Mouse (Mus musculus) heart, adult 2 months (tissue): Measurements from ENCODE around the gene Krtap9-5. TPM values are rescaled to one million over a fixed set of nuclear protein-coding genes. Genes with fewer than 3 reads are reported as not detected.

ENCODE experiments used
- DNase-seq, 2 experiments: peaks; one replicate each; pipeline ENCODE4 v3.0.0; 2021
- H3K27ac ChIP-seq: fragments of 200-600 bp; 2 replicates; pipeline ENCODE4 v1.8.1; 2022
- H3K27me3 ChIP-seq: fragments of 200-500 bp; 2 replicates; pipeline ENCODE4 v1.6.1; 2012; ENCODE audit warnings: mild to moderate bottlenecking, low read length, inconsistent platforms, mixed read lengths; ENCODE audit not compliant: control insufficient read depth, insufficient read depth
- H3K36me3 ChIP-seq: fragments of 200-500 bp; 2 replicates; pipeline ENCODE4 v1.6.1; 2012; ENCODE audit warnings: low read length, inconsistent platforms; ENCODE audit not compliant: control insufficient read depth, insufficient read depth
- H3K4me1 ChIP-seq: fragments of 200-500 bp; 2 replicates; pipeline ENCODE4 v1.6.1; 2011; ENCODE audit warnings: low read length; ENCODE audit not compliant: control insufficient read depth, insufficient read depth
- H3K4me3 ChIP-seq: fragments of 200-600 bp; 2 replicates; pipeline ENCODE4 v1.8.1; 2022
- H3K79me2 ChIP-seq: fragments of 200-500 bp; replicated peaks from 2 replicates; pipeline ENCODE4 v1.6.1; 2012; ENCODE audit warnings: mild to moderate bottlenecking, inconsistent platforms, low read length, moderate library complexity, mixed read lengths; ENCODE audit not compliant: control insufficient read depth, insufficient read depth
- H3K9ac ChIP-seq: fragments of 200-500 bp; 2 replicates; pipeline ENCODE4 v1.6.1; 2012; ENCODE audit warnings: low read depth, mild to moderate bottlenecking, control low read depth, inconsistent platforms, low read length, mixed read lengths
- CTCF ChIP-seq: fragments of 200-600 bp; IDR thresholded peaks from 2 replicates; pipeline ENCODE4 v1.8.1; 2022; ENCODE audit warnings: antibody characterized with exemption, mild to moderate bottlenecking, moderate library complexity
- EP300 ChIP-seq: fragments of 200-500 bp; IDR thresholded peaks from 2 replicates; pipeline ENCODE4 v1.6.1; 2011; ENCODE audit warnings: low read depth, low read length, control low read depth; ENCODE audit not compliant: insufficient read depth
- POLR2A ChIP-seq: fragments of 200-500 bp; IDR thresholded peaks from 2 replicates; pipeline ENCODE4 v1.6.1; 2011; ENCODE audit warnings: mild to moderate bottlenecking, low read depth, low read length, control low read depth; ENCODE audit not compliant: insufficient read depth
- WGBS: fragments of 180-500 bp; shearing (Covaris S2); methylation state at CpG from one replicate; pipeline ENCODE4 v1.1.7; 2018; 5-methylcytosine and 5-hydroxymethylcytosine counted together
- intact Hi-C: fragments of 180-260 bp; cut with DNase I; formaldehyde crosslinking; loops from one replicate; pipeline ENCODE4 v1.15.1; 2025
- long read RNA-seq: library from polyadenylated mRNA; stranded (forward); transcript quantifications from one replicate; pipeline ENCODE4 v2.0.0, GENCODE M21; 2021
- polyA plus RNA-seq: library from polyadenylated mRNA; depleted of rRNA; stranded (reverse); fragments of >200 nt; gene quantifications from 2 replicates; pipeline ENCODE4 v1.2.3, GENCODE M21; 2012; rRNA removed
- total RNA-seq, 2 experiments: library from RNA; stranded (reverse); gene quantifications; 2 replicates each; pipeline ENCODE4 v1.2.3; 2021

Gene Krtap9-5
- not detected for total RNA-seq
- not detected in 2 replicates for polyA plus RNA-seq
- long read RNA-seq: 0 reads

DNA sequence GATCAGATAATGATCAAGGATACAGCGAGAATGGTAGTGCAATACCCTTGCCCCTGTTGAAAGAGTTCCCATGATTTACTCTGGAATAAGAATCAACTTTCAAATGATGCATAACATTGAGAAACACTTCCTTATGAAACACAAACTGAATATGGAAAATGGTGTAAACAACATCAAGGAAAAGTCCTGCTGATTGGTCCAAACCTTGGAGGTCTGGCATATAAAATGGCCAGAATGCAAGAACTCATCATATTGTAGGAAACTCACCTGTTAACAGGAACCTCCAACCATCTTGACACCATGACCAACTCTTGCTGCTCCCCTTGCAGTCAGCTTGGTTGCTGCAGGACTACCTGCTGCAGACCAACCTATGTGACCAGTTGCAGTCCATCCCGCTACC, at the start of gene Krtap9-5:
TSS of gene Krtap9-5 (plus strand) at position 301 of the 400 bp plus-strand sequence.
- TF ChIP-seq CTCF: no peak
- no peak for TF ChIP-seq EP300
- TF ChIP-seq POLR2A: no peak
- Histone ChIP-seq H3K27me3 (no peaks in the 10 kb centered on the region), H3K79me2 (no peaks in the 10 kb centered on the region), H3K9ac (no peak within 1 kb of the TSS), H3K4me3 (no peak within 1 kb of the TSS), H3K4me1 (no peaks in the 10 kb centered on the region), H3K27ac (no peak within 1 kb of the TSS), H3K36me3 (no peaks in the 10 kb centered on the region)
- WGBS: 81% methylated on average over 2 of the region's 2 CpGs
- no peak for DNase-seq
- intact Hi-C loops: no loop called here

DNA sequence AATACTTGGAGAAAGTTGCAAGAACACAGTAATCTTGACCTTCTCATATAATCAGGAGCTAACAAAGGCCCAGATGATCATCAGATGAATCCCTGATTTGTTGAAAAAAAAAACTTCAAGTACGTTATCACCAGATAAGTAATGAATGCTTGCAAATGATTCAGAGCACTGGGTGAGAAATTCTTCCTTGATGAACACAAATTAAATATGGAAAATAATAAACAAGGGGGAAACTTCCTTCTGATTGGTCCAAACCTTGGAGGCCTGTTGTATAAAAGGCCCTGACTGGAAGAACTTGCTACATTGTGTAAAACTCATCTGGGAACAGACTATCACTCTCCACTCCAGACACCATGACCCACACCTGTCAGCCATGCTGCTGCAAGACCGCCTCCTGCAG, 40.7 kb upstream of the Krtap9-5 start, which contains the start of gene Krtap31-1:
TSS of gene Krtap31-1 (plus strand) at position 301 of the 400 bp plus-strand sequence.
- TF ChIP-seq CTCF (no peak), EP300 (no peak), POLR2A (no peak)
- H3K9ac ChIP-seq: no peak within 1 kb of the TSS
- WGBS: 70% methylated on average over 2 of the region's 2 CpGs
- H3K4me1 ChIP-seq: no peaks in the 10 kb centered on the region
- intact Hi-C loops: no loop called here
- no peak within 1 kb of the TSS for H3K27ac ChIP-seq
- no peaks in the 10 kb centered on the region for H3K27me3 ChIP-seq
- H3K36me3 ChIP-seq: no peaks in the 10 kb centered on the region
- no peaks in the 10 kb centered on the region for H3K79me2 ChIP-seq
- no peak within 1 kb of the TSS for H3K4me3 ChIP-seq
- no peak for DNase-seq

DNA sequence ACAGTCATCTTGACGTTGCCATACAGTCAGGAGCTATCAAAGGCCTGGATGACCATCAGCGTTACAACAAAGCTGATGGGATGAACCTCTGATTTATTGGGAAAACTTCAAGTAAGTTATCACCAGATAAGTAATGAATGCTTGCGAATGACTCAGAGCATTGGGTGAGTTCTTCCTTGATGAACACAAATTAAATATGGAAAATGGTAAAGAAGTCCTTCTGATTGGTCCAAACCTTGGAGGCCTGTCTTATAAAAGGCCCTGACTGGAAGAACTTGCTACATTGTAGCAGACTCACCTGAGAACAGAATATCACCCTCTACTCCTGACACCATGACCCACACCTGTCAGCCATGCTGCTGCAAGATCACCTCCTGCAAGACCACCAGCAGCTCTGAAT, 33.8 kb upstream of the Krtap9-5 start, which contains the start of gene Gm11565:
TSS of gene Gm11565 (plus strand) at position 301 of the 400 bp plus-strand sequence.
- TF ChIP-seq EP300: no peak
- no peak for TF ChIP-seq CTCF
- no peak for TF ChIP-seq POLR2A
- Histone ChIP-seq H3K36me3 (no peaks in the 10 kb centered on the region), H3K4me1 (no peaks in the 10 kb centered on the region), H3K4me3 (no peak within 1 kb of the TSS), H3K79me2 (no peaks in the 10 kb centered on the region), H3K27ac (no peak within 1 kb of the TSS), H3K27me3 (no peaks in the 10 kb centered on the region), H3K9ac (no peak within 1 kb of the TSS)
- 84% methylated on average over 3 of the region's 3 CpGs for WGBS
- intact Hi-C loops: no loop called here
- no peak for DNase-seq

DNA sequence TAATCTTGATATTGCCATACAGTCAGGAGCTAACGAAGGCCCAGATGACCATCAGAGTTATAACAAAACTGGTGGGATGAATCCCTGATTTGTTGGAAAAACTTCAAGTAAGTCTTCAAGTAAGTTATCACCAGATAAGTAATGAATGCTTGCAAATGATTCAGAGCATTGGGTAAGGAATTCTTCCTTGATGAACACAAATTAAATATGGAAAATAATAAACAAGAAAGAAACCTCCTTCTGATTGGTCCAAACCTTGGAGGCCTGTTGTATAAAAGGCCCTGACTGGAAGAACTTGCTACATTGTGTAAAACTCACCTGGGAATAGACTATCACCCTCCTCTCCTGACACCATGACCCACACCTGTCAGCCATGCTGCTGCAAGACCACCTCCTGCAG, 12.3 kb upstream of the Krtap9-5 start, which contains the start of gene Krtap31-2:
TSS of gene Krtap31-2 (plus strand) at position 301 of the 400 bp plus-strand sequence.
- WGBS: 73% methylated on average over 1 of the region's 1 CpGs
- Histone ChIP-seq H3K4me1 (no peaks in the 10 kb centered on the region), H3K9ac (no peak within 1 kb of the TSS), H3K27ac (no peak within 1 kb of the TSS), H3K36me3 (no peaks in the 10 kb centered on the region), H3K79me2 (no peaks in the 10 kb centered on the region), H3K4me3 (no peak within 1 kb of the TSS), H3K27me3 (no peaks in the 10 kb centered on the region)
- DNase-seq: no peak
- TF ChIP-seq POLR2A (no peak), CTCF (no peak), EP300 (no peak)
- intact Hi-C loops: no loop called here

DNA sequence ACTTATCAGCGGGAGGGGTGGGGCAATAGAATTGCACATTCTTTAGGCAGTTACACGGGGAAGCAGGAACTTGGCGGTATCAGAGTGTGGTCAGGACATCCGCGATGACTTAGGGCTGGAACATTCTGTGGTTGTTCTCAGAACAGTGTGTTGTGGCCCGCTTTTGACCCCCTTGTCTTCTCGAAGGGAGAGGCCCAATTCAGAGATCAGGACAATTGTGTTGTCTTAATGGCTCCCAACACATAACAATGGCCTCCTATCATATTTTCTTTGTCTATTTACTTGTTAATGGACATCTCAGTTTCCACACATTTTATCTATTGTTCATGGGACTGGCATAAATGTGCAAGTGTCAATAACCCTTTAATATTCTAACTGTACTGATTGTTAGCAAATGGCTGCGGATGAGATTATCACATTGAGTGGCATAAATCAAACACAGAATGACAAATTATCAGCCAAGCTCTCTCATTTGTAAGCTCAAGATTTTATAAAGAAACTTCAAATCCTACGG, 10.5 kb upstream of the Krtap9-5 start:
- H3K4me3 ChIP-seq: no peak overlapping the region
- intact Hi-C loops: no loop called here
- TF ChIP-seq EP300 (no peak), CTCF (no peak)

DNA sequence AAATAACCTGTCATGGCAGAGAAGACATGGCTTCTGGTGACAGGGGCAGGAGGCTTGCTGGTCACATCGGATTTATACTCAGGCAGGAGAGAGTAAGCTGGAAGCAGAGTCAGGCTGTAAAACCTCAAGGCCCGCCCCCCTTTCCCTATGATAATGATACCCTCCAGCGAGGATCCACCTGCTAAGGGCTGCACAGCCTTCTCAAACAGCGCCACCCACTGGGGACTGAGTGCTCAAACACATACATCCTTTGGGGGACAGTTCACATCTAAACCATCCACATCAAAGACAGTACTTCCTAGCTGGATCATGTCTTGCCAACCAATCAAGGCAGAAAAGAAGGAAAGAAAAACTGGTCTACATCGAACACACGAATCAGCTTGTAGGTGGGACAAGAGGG, 15.9 kb downstream of the Krtap9-5 start:
- H3K4me1 ChIP-seq: no peaks in the 10 kb centered on the region
- DNase-seq: no peak
- no peaks in the 10 kb centered on the region for H3K36me3 ChIP-seq
- no peak overlapping the region for H3K4me3 ChIP-seq
- WGBS: 47% methylated on average over 6 of the region's 6 CpGs
- H3K27me3 ChIP-seq: no peaks in the 10 kb centered on the region; the same call in 1 of the 2 replicates
- no peak overlapping the region for H3K27ac ChIP-seq
- intact Hi-C loops: no loop called here
- TF ChIP-seq EP300: no peak
- no peak for TF ChIP-seq POLR2A
- TF ChIP-seq CTCF: no peak
- H3K79me2 ChIP-seq: no peaks in the 10 kb centered on the region
- H3K9ac ChIP-seq: no peak overlapping the region

More for the DNA sequence above, 10.5 kb upstream of the Krtap9-5 start:
- no peak for DNase-seq
- Histone ChIP-seq H3K79me2 (no peaks in the 10 kb centered on the region), H3K27me3 (no peaks in the 10 kb centered on the region), H3K9ac (no peak overlapping the region), H3K27ac (no peak overlapping the region), H3K4me1 (no peaks in the 10 kb centered on the region), H3K36me3 (no peaks in the 10 kb centered on the region)
- 71% methylated on average over 9 of the region's 9 CpGs for WGBS
